Mouse (Mus musculus): ENCODE results near the gene Tfcp2. TPM values are rescaled to one million over a fixed set of nuclear protein-coding genes. Genes with fewer than 3 reads are reported as not detected.
A peak's percentile ranks its signal among the peaks of the same experiment; 100 is the strongest.
"Not testable (repeated sequence)": the region's sequence is repeated elsewhere in the genome, so short reads cannot be mapped to it uniquely, and the experiment has no call there.

The Tfcp2 gene
- total and polyA plus RNA-seq, 3 experiments: 20.4 to 21.5 TPM; not detected in 1

DNA sequence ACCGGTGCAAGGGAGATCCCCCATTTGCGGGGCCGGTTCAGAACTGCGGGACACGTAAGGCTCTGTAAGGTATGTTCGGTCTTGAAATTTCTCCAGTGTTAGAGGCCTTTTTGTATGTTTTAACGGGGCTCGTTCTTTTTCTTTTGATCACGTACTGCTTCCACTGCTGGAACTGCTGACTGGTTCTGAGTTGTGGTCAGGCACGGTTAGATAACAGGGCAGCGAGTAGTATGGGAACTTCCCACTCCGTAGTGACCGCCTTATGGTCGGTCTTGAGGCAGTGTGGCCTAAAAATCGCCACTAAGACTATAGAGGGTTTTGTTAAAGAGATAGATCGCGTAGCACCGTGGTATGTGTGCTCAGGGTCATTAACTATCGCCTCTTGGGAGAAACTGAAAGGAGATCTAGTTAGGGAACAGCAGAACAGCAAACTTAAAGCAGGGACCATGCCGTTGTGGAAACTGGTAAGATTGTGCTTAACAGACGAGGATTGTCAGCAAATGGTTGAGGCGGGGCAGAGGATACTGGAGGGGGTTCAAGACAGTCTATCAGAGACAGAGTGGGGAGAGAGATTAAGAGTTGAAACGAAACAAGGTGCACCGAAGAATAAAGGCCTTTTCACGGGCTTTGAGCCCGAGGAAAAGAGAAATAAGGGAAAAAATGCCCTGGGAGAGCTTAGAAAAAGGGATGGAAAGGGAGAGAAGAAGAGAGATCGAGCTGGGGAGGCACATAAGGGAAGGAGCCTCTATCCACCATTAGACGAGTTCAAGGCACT lies 8.7 kb downstream of the Tfcp2 start:
- Histone ChIP-seq H3K4me1 (ENCODE audit: control insufficient read depth in 1 of 2, insufficient read depth in 2 of 2, low read length in 2 of 2) (peaks cover 16 to 28% of the 10 kb centered on the region in 2 experiments), H3K4me3 (ENCODE audit: control insufficient read depth in 1 of 2, insufficient read depth in 1 of 2, low read depth in 2 of 2, low read length in 2 of 2) (peak overlapping the region; percentile 58 to 68), H3K9ac (ENCODE audit: control insufficient read depth, low read depth, low read length, poor library complexity, severe bottlenecking) (peak overlapping the region; percentile 78), H3K36me3 (ENCODE audit: control insufficient read depth in 1 of 2, insufficient read depth in 2 of 2, low read length in 2 of 2) (peaks cover 0 to 24% of the 10 kb centered on the region in 2 experiments; a peak in 2 of 4 replicates), H3K27ac (ENCODE audit: control insufficient read depth, low read depth, low read length) (peak overlapping the region; percentile 99)
- not testable (repeated sequence) for H3K79me2 ChIP-seq (ENCODE audit: control insufficient read depth, insufficient read depth, low read length, poor library complexity); H3K27me3 ChIP-seq (ENCODE audit: control insufficient read depth in 1 of 2, insufficient read depth in 2 of 2, low read length in 2 of 2); H3K9me3 ChIP-seq (replicated peaks; ENCODE audit: insufficient read depth, low read length)
- 0 out of 2 replicates have a peak, but pooled peaks have one; percentile 33 for TF ChIP-seq MAZ (IDR thresholded peaks at IDR 0.05; ENCODE audit: low read depth, low read length)
- TF ChIP-seq EP300 (IDR thresholded peaks at IDR 0.05; ENCODE audit: low read depth in 1 of 2, low read length in 2 of 2): peak in 1 of 2 experiments; percentile 11; a peak in 1 of 4 replicates
- peak in 1 of 2 experiments; percentile 67; a peak in 2 of 4 replicates for TF ChIP-seq POLR2A (IDR thresholded peaks at IDR 0.05; ENCODE audit: control insufficient read depth in 1 of 2, insufficient read depth in 1 of 2, low read depth in 1 of 2, low read length in 2 of 2, poor library complexity in 1 of 2)
- TF ChIP-seq POLR2AphosphoS2 (IDR thresholded peaks at IDR 0.05; ENCODE audit: low read length): peak; percentile 71; the same call in 1 of the 2 replicates
- peak; percentile 58; the same call in 1 of the 2 replicates for TF ChIP-seq ZMIZ1 (IDR thresholded peaks at IDR 0.05; ENCODE audit: low read depth, low read length)
- 0 out of 2 replicates have a peak, but pooled peaks have one; percentile 23 for TF ChIP-seq MXI1 (IDR thresholded peaks at IDR 0.05; ENCODE audit: low read depth, low read length)
- 0 out of 2 replicates have a peak, but pooled peaks have one; percentile 43 for TF ChIP-seq MYC (IDR thresholded peaks at IDR 0.05; ENCODE audit: low read depth, low read length)
- peak; percentile 47; the same call in 1 of the 2 replicates for TF ChIP-seq GATA1 (IDR thresholded peaks at IDR 0.05; ENCODE audit: low read depth, low read length)
- peak; percentile 73 for DNase-seq (ENCODE audit: low read depth, low spot score)

DNA sequence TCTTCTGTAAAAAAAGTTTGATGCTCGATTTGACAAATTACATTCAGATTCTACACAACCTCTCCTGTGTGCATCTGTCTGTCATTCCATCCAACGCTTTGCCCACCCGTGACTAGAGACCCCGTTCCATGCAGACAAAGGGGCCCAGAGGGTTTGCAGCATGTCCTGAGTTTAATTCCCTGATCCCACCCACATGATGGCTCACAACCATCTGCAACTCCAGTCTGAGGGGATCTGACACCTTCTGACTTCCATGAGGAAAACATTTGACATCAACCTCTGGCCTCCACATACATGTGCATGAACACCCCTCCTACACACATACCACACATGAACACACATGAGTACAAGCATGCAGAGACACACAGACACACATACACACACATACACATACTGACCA lies 10.4 kb downstream of the Tfcp2 start:
- no peak overlapping the region for H3K4me3 ChIP-seq (ENCODE audit: control insufficient read depth in 1 of 2, insufficient read depth in 1 of 2, low read depth in 2 of 2, low read length in 2 of 2)
- peaks cover 7% of the 10 kb centered on the region; the same call in 1 of the 2 replicates for H3K79me2 ChIP-seq (ENCODE audit: control insufficient read depth, insufficient read depth, low read length, poor library complexity)
- H3K4me1 ChIP-seq (ENCODE audit: control insufficient read depth in 1 of 2, insufficient read depth in 2 of 2, low read length in 2 of 2): peaks cover 16 to 28% of the 10 kb centered on the region in 2 experiments
- peaks cover 2 to 24% of the 10 kb centered on the region in 2 experiments; a peak in 2 of 4 replicates for H3K36me3 ChIP-seq (ENCODE audit: control insufficient read depth in 1 of 2, insufficient read depth in 2 of 2, low read length in 2 of 2)
- no peaks in the 10 kb centered on the region for H3K9me3 ChIP-seq (replicated peaks; ENCODE audit: insufficient read depth, low read length)
- TF ChIP-seq GABPA (IDR thresholded peaks at IDR 0.05; ENCODE audit: low read depth, low read length) (no peak), CHD1 (IDR thresholded peaks at IDR 0.05; ENCODE audit: low read depth, low read length) (no peak), MXI1 (IDR thresholded peaks at IDR 0.05; ENCODE audit: low read depth, low read length) (no peak), NRF1 (IDR thresholded peaks at IDR 0.05; ENCODE audit: insufficient read depth, low read depth, low read length, poor library complexity, severe bottlenecking) (no peak), USF1 (IDR thresholded peaks at IDR 0.05; ENCODE audit: low read depth, low read length) (no peak), NELFE (IDR thresholded peaks at IDR 0.05; ENCODE audit: low read depth, low read length) (no peak), MAFK (IDR thresholded peaks at IDR 0.05; ENCODE audit: borderline replicate concordance, low read depth, low read length) (no peak), USF2 (IDR thresholded peaks at IDR 0.05; ENCODE audit: borderline replicate concordance in 1 of 2, insufficient read depth in 1 of 2, low read depth in 1 of 2, low read length in 2 of 2) (no peak), TBP (IDR thresholded peaks at IDR 0.05; ENCODE audit: low read depth, low read length) (no peak), TCF12 (IDR thresholded peaks at IDR 0.05; ENCODE audit: low read depth, low read length) (no peak), RCOR1 (IDR thresholded peaks at IDR 0.05; ENCODE audit: low read depth, low read length) (no peak), MEF2A (IDR thresholded peaks at IDR 0.05; ENCODE audit: extremely low read depth, insufficient replicate concordance, low read depth, low read length, poor library complexity, severe bottlenecking) (no peak), ZKSCAN1 (IDR thresholded peaks at IDR 0.05; ENCODE audit: low read depth, low read length) (no peak), UBTF (IDR thresholded peaks at IDR 0.05; ENCODE audit: borderline replicate concordance, insufficient read depth, low read depth, low read length) (no peak), POLR2AphosphoS2 (IDR thresholded peaks at IDR 0.05; ENCODE audit: low read length) (no peak), POLR2AphosphoS5 (IDR thresholded peaks at IDR 0.05; ENCODE audit: borderline replicate concordance, low read depth, low read length) (no peak), ZMIZ1 (IDR thresholded peaks at IDR 0.05; ENCODE audit: low read depth, low read length) (no peak), ELF1 (IDR thresholded peaks at IDR 0.05; ENCODE audit: low read depth, low read length) (no peak), BHLHE40 (IDR thresholded peaks at IDR 0.05; ENCODE audit: borderline replicate concordance, low read depth, low read length) (no peak)
- H3K9ac ChIP-seq (ENCODE audit: control insufficient read depth, low read depth, low read length, poor library complexity, severe bottlenecking): no peak overlapping the region
- no peaks in the 10 kb centered on the region for H3K27me3 ChIP-seq (ENCODE audit: control insufficient read depth in 1 of 2, insufficient read depth in 2 of 2, low read length in 2 of 2)
- H3K27ac ChIP-seq (ENCODE audit: control insufficient read depth, low read depth, low read length): peak overlapping the region; percentile 6; the same call in 1 of the 2 replicates
- DNase-seq (ENCODE audit: low read depth, low spot score): peak; percentile 42
